ENCODE assay signal across 9 mouse cellular contexts in genomic region chr6:89659692-89660423, GRCm38 (mm10). TPM values are rescaled to one million over a fixed set of nuclear protein-coding genes. Genes with fewer than 3 reads are reported as not detected.
A peak's percentile ranks its signal among the peaks of the same experiment; 100 is the strongest.
DNase-seq lines count a peak whose midpoint lies in the region; ATAC-seq and TF ChIP-seq lines count a peak whose summit lies in the region.
"Had no signal": no experiment of that assay in that cellular context is flagged by ENCODE, and none has a peak within 500 bp of the region (broad histone marks: within the 10 kb centered on the region; RNA-seq: fewer than 3 reads in every experiment).

No protein-coding gene starts in this region.

- H3K9me3 ChIP-seq in forebrain, embryonic 14.5 days (replicated peaks; ENCODE audit: control insufficient read depth, low read length): no peaks in the 10 kb centered on the region
- no peaks in the 10 kb centered on the region for H3K9me3 ChIP-seq in forebrain, embryonic 11.5 days (ENCODE audit: control insufficient read depth, low read length)

- TF ChIP-seq CTCF in embryonic fibroblast, embryonic 13.5 days (IDR thresholded peaks at IDR 0.05; ENCODE audit: borderline replicate concordance, insufficient read depth, low read length): peak; percentile 91
- TF ChIP-seq CTCF in olfactory bulb, adult 2 months (IDR thresholded peaks at IDR 0.05; ENCODE audit: insufficient read depth, low read depth, low read length): peak; percentile 38; the same call in 1 of the 2 replicates

- no peak overlapping the region for H3K4me3 ChIP-seq in forebrain, embryonic 14.5 days (ENCODE audit: low read depth, low read length)
- H3K4me3 ChIP-seq in forebrain, embryonic 11.5 days (ENCODE audit: low read depth, low read length): no peak overlapping the region
- H3K4me3 ChIP-seq in embryonic fibroblast, embryonic 13.5 days (ENCODE audit: insufficient read depth, low read length): no peak overlapping the region
- H3K4me3 ChIP-seq in olfactory bulb, adult 2 months (ENCODE audit: insufficient read depth, low read depth, low read length): no peak overlapping the region

- no peaks in the 10 kb centered on the region for H3K27me3 ChIP-seq in forebrain, embryonic 14.5 days (replicated peaks; ENCODE audit: control insufficient read depth, insufficient read depth, low read length)
- no peaks in the 10 kb centered on the region for H3K27me3 ChIP-seq in forebrain, embryonic 11.5 days (ENCODE audit: control insufficient read depth, insufficient read depth, low read length)

- H3K4me1 ChIP-seq in forebrain, embryonic 14.5 days (ENCODE audit: control insufficient read depth, insufficient read depth, low read length): no peaks in the 10 kb centered on the region
- no peaks in the 10 kb centered on the region for H3K4me1 ChIP-seq in forebrain, embryonic 11.5 days (replicated peaks; ENCODE audit: control insufficient read depth, insufficient read depth, low read length)
- no peaks in the 10 kb centered on the region for H3K4me1 ChIP-seq in embryonic fibroblast, embryonic 13.5 days (ENCODE audit: control insufficient read depth, insufficient read depth, low read length)
- peaks cover 4% of the 10 kb centered on the region; the same call in 1 of the 2 replicates for H3K4me1 ChIP-seq in olfactory bulb, adult 2 months (ENCODE audit: control insufficient read depth, insufficient read depth, low read length)

- no peak for TF ChIP-seq POLR2A in embryonic fibroblast, embryonic 13.5 days (IDR thresholded peaks at IDR 0.05; ENCODE audit: low read depth, low read length)
- TF ChIP-seq POLR2A in olfactory bulb, adult 2 months (IDR thresholded peaks at IDR 0.05; ENCODE audit: insufficient read depth, low read depth, low read length): no peak

- H3K9ac ChIP-seq in forebrain, embryonic 14.5 days (ENCODE audit: low read length): no peak overlapping the region
- H3K9ac ChIP-seq in forebrain, embryonic 11.5 days (ENCODE audit: low read length): no peak overlapping the region

- H3K27ac ChIP-seq in forebrain, embryonic 14.5 days (ENCODE audit: low read depth, low read length): no peak overlapping the region
- H3K27ac ChIP-seq in forebrain, embryonic 11.5 days (ENCODE audit: low read depth, low read length): no peak overlapping the region
- H3K27ac ChIP-seq in embryonic fibroblast, embryonic 13.5 days (ENCODE audit: insufficient read depth, low read length): no peak overlapping the region
- no peak overlapping the region for H3K27ac ChIP-seq in olfactory bulb, adult 2 months (ENCODE audit: insufficient read depth, low read depth, low read length)

- no peak overlapping the region for H3K4me2 ChIP-seq in forebrain, embryonic 14.5 days (ENCODE audit: low read length)
- no peak overlapping the region for H3K4me2 ChIP-seq in forebrain, embryonic 11.5 days (ENCODE audit: low read depth, low read length, severe bottlenecking)

- WGBS in forebrain, embryonic 14.5 days: 43% methylated on average over 7 of the region's 7 CpGs
- WGBS in forebrain, embryonic 11.5 days: 37% methylated on average over 7 of the region's 7 CpGs
- 31% methylated on average over 7 of the region's 7 CpGs for WGBS in olfactory bulb, adult 2 months

- DNase-seq in forebrain, embryonic 14.5 days (ENCODE audit: low spot score): peak; percentile 34
- DNase-seq in forebrain, embryonic 11.5 days (ENCODE audit: low spot score): no peak
- DNase-seq in right cerebral cortex, adult 18-20 months: peak; percentile 41
- no peak for DNase-seq in right cerebral cortex, postnatal 4 days
- peak; percentile 40 to 46 for DNase-seq in layer of hippocampus, postnatal 10 days (ENCODE audit: low spot score in 2 of 2)
- no peak for DNase-seq in cerebellum, adult 9-11 months

- H3K36me3 ChIP-seq in forebrain, embryonic 14.5 days (ENCODE audit: control insufficient read depth, insufficient read depth, low read length): 0 out of 2 replicates have a peak, but pooled peaks cover 5% of the 10 kb centered on the region
- H3K36me3 ChIP-seq in forebrain, embryonic 11.5 days (ENCODE audit: control insufficient read depth, insufficient read depth, low read length): peaks cover 3% of the 10 kb centered on the region; the same call in 1 of the 2 replicates

- no peak for ATAC-seq in forebrain, embryonic 14.5 days
- ATAC-seq in forebrain, embryonic 11.5 days (replicated peaks; ENCODE audit: low FRiP score): no peak

RNA-seq across cellular contexts. Expression of gene Txnrd3, which starts 16.1 kb away (rescaled TPM):
- 11.9 and 12.1 TPM in 2 replicates for polyA plus RNA-seq in forebrain, embryonic 14.5 days (2014; fragmentation: Nextera tagmentation; extraction: Ambion mirVana)
- polyA plus RNA-seq in forebrain, embryonic 11.5 days (2014; fragmentation: Nextera tagmentation; extraction: Ambion mirVana): 8.6 and 9.9 TPM in 2 replicates
- polyA plus RNA-seq in embryonic fibroblast, embryonic 13.5 days (2011; ENCODE audit: insufficient read length, low read depth, missing spikeins): 5.5 and 6.0 TPM in 2 replicates
- 1 to 10 TPM; 8.0 to 8.9 TPM for total RNA-seq in layer of hippocampus, postnatal 10 days (2021)
- not detected in 2 replicates for polyA plus RNA-seq in olfactory bulb, adult 2 months (2012; ENCODE audit: insufficient read depth, insufficient read length, low replicate concordance, missing spikeins)

RNA-seq across cellular contexts. Expression of gene Vmn1r40, which starts 47.5 kb away (rescaled TPM):
- polyA plus RNA-seq in forebrain, embryonic 14.5 days (2014; fragmentation: Nextera tagmentation; extraction: Ambion mirVana): not detected in 2 replicates
- not detected in 2 replicates for polyA plus RNA-seq in forebrain, embryonic 11.5 days (2014; fragmentation: Nextera tagmentation; extraction: Ambion mirVana)
- polyA plus RNA-seq in embryonic fibroblast, embryonic 13.5 days (2011; ENCODE audit: insufficient read length, low read depth, missing spikeins): not detected in 2 replicates
- total RNA-seq in layer of hippocampus, postnatal 10 days (2021): not detected
- not detected in 2 replicates for polyA plus RNA-seq in olfactory bulb, adult 2 months (2012; ENCODE audit: insufficient read depth, insufficient read length, low replicate concordance, missing spikeins)
- total RNA-seq: gastrocnemius, postnatal 4 days had no signal

Comparison
In these comparisons a context has a peak if more than half of its experiments do, and no peak if none do; other contexts are left out.
1. DNase-seq: peak in forebrain, embryonic 14.5 days (single experiment), right cerebral cortex, adult 18-20 months (single experiment) and layer of hippocampus, postnatal 10 days (2 of 2); none in forebrain, embryonic 11.5 days (single experiment), right cerebral cortex, postnatal 4 days (single experiment) and cerebellum, adult 9-11 months (single experiment).